Mouse (Mus musculus) retina, embryonic 14.5 days (tissue): Measurements from ENCODE around the gene Fbxw11.
A peak's percentile ranks its signal among the peaks of the same experiment; 100 is the strongest.
"Not testable (repeated sequence)": the region's sequence is repeated elsewhere in the genome, so short reads cannot be mapped to it uniquely, and the experiment has no call there.

Experiments
- DNase-seq: peaks from one replicate; pipeline ENCODE4 v3.0.0-alpha.2; 2015; ENCODE audit warnings: low spot score

The Fbxw11 gene

DNA sequence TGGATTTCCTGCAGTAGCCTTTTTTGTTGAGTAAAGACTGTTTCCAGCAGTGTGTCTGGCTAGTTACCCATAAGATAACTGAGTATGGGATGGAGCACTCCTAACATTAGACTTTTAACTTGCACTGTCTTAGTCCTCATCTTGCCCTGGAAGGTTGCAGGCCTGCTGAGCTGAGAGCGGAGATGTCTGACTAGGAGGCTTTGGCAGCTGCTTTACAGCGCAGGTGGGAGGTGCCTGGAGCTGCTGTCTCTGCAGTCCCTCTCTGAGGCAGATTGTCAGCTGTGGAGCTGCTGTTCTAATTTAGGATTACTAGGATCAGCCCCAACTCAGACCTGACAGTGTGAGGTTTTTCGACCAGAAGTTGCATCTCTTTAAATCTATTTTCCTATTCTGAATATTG is 34.3 kb downstream of the Fbxw11 start:
- no peak for DNase-seq

GRCm38 (mm10) chr11:32677811-32678210 is 35.3 kb downstream of the Fbxw11 start:
- DNase-seq, result no peak

- not testable (repeated sequence) for DNase-seq
Measured at GRCm38 (mm10) chr11:32679091-32679490, 36.6 kb downstream of the Fbxw11 start.

DNA sequence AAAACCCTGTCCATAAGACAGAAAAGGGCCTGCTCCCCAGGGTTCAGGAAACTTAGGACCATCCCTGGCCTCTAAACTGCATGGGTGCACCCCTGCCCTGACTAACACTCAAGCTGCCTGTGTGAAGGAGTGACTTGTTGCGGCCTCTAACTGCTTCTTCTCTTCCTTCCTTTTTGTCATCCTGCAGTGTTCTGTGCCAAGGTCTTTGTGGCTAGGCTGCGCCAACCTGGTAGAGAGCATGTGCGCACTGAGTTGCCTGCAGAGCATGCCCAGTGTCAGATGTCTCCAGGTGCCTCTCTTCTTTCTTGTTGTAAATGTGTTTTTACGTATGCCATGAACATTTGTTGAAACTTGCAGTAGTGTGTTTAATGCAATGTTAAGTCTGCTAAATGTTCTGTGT is 37.5 kb downstream of the Fbxw11 start:
- DNase-seq, result no peak

- no peak for DNase-seq
Measured at GRCm38 (mm10) chr11:32681192-32681795, 38.8 kb downstream of the Fbxw11 start.

DNA sequence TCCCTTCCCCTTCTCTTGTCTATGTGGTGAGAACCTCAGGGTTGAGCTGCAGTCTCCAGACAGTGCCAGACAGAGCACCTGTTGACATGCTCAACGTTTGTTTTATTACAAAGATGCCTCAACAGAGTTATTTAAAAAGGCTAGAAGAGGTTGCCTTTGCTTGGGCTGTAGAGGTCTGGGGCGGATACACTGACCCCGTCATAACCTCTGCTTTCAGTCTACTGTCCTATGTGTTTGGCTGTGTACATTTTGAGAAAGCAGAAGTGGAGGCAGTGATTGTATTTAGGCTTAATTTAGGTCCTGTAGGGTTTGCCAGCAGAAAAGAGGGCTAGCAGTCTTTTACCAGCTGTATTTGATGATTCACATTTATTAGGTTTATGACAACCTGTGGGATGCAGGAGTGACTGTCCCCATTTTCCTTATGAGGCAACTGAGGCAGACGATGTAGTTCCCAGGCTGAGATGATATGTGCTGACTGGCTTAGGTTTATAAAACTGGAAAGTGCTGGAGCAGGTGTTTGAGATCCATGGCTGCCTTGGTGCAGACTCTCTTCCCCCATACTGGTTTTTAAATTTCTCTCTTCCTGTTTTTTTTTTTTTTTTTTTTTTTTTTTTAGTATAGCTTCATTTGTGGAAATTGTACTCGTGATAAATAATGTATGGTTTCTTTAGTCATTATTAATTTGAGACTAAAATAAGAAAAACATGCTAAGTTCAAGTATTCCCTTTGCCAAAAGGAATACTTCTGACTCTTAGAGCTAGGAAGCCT is 40.0 kb downstream of the Fbxw11 start:
- no peak for DNase-seq

GRCm38 (mm10) chr11:32684690-32685254 is 42.2 kb downstream of the Fbxw11 start:
- no peak for DNase-seq

DNA sequence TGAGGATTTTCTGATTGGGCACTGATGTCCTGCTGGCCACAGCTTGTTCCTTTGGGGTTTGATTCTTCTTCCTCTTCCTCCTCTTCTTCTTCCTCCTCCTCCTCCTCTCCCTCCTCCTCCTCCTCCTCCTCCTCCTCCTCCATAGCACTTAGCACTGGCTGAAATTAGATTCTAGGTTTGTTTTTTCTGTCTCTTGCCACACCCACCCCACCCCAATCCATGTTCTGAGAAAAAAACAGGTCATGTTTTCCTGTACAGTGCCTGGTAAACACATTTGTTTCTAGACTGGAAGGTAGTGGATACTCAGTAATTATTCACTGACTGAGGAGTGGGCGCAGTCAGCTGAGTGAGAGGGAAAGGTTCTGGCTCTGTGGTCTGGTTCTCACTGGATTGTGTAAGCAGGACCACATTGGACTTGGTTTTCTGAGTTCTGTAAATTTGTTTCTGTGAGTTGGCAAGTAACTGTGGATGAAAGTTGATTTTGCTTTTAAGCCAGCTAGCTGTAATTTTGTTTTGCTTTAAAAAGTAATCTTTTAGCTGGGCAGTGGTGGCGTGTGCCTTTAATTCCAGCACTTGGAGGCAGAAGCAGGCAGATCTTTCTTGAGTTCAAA is 45.8 kb downstream of the Fbxw11 start:
- DNase-seq, result no peak

DNA sequence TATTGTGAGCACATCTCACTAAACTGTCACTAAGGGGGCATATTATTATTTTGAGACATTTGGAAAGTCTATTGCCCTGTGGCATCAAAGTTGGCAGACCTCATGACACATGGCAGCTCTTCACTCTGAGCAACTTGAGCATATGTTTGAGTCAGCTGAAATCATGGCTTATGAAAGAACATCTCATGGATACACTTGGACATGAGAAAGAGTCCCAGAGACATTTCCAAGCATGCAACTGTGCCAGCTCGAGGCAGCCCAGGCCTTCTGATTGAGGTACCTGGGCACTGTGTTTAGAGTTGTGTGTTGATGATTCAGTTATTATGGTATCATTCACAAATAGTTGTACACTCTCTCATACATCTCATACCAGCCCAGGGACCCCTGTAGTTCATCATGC is 47.0 kb downstream of the Fbxw11 start:
- no peak for DNase-seq

DNA sequence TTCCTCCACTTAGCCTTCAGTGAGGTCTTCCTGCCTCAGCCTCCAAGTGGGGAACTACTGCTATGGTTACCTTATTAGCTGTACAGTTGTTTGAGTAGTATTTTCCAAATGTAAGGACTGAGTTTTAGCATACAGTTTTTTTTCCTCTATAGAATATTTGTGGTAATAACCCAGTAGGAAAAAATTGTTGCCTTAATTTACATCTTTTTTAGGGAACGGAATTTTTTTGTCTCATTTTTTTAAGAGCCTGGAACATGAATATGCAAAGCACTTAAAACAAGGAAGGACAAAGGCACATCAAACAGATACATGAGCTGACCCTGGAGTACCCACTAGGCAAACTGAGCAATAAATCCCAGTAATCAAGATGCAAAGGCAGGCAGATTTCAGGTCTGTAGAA is 50.3 kb downstream of the Fbxw11 start:
- DNase-seq, result no peak

- DNase-seq, result peak; percentile 44
Measured at GRCm38 (mm10) chr11:32693431-32694141, 51.1 kb downstream of the Fbxw11 start.

DNA sequence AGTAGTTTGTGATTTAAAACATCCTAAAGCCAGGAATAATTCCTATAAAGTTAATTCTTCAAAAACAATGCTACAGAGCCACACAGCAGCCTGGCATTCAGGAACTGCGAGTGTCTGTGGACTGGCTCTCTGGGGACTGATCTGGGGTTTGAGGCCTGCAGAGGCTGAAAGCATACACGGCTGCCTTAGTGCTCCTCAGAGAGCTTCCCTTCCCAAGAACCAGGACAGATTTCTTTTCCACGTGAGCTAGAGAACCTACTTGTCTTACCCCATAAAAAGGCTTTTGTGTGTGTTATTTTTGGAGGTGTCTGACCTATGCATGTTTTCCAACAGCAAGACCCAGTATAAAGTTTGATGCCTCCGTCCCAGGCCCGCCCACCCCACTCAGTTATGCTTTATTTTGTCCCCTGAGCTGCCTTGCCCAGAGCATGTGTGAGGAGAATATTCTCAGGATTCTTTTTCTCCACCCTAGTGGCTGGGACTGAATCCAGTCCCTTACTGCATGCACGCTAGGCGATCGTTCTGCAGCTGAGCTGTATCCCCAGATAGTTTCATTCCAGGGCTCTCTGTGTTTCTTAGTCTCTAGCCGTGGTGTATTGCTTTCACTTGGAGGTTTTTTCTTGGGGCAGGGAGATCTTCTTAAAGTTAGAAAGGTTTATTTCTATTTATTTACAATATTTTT is 51.9 kb downstream of the Fbxw11 start:
- not testable (repeated sequence) for DNase-seq

- no peak for DNase-seq
Measured at GRCm38 (mm10) chr11:32696446-32697090, 54.0 kb downstream of the Fbxw11 start.

DNA sequence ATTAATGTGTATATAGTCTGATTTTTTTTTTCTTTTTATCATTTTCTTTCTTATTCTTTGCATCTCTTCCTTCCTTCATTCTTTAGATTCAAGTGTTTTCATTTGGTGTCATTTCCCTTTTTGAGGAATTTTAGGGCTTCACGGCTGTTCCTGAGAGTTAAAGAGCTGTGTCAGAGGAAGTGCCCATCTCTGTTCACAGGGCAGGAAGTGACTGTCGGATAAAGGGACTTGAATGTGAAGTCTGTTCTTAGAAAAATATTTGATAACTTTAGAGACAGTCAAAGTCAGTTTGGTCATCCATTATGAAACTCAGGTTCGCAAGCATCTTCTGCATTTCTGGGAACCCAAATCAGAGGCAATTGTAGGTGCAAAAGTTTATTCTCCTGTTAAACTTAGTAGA is 55.2 kb downstream of the Fbxw11 start:
- DNase-seq, result no peak

GRCm38 (mm10) chr11:32699913-32700493 is 57.5 kb downstream of the Fbxw11 start:
- DNase-seq, result no peak

DNA sequence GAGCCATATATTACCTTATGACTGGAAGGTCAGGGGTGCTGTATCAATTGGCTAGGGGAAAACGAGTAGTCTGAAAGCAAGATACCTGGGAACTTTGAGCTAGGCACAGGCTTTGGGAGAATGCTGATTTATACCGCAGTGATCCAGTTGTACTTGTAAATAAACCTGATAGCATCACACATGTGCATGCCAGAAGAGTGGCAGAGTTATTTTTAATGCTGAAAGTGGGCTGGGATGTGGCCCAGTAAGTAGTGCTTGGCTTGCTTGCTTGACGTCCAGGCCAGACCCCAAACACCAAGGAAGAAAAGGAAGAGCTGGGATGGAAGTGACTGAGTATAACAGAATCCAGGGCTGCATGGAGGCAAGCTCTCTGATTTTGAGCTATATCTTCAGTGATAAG is 59.0 kb downstream of the Fbxw11 start:
- no peak for DNase-seq

GRCm38 (mm10) chr11:32704241-32704890 is 61.8 kb downstream of the Fbxw11 start:
- DNase-seq, result no peak

DNA sequence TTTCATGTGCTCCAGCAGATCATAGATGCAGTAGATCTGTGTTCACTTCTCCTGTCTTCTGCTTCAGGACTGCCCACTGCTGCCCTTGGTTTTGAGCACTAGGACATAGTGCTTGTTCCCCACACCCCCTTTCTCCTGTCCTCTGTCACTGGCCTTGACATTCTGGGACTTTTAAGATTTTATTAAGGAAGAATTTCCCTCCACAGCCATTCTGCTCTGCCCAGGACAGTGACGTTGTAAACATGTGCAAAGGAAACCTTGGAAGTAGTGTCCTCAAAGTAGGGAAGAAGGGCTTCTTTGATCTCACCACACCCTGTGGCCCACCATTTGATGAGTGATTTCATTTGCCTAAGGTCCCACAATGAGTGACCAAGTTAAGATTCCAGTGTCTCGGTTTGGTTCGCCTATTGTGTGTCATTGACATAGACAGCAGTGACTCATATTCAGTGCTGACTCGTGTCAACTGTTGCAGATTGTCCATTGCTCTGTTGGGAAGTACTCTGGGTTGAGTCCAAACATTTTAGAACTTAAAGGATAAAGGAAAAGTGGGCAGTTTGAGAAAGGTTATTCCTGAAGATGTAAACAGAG is 64.0 kb downstream of the Fbxw11 start:
- no peak for DNase-seq

- no peak for DNase-seq
Measured at GRCm38 (mm10) chr11:32707481-32707880, 65.0 kb downstream of the Fbxw11 start.
